Mouse (Mus musculus): ENCODE data around the gene Parp16. TPM values are rescaled to one million over a fixed set of nuclear protein-coding genes. Genes with fewer than 3 reads are reported as not detected.
"Not testable (repeated sequence)": the region's sequence is repeated elsewhere in the genome, so short reads cannot be mapped to it uniquely, and the experiment has no call there.

The Parp16 gene
- polyA plus RNA-seq, 1 experiment from 2014 or later = 6.0 TPM

DNA sequence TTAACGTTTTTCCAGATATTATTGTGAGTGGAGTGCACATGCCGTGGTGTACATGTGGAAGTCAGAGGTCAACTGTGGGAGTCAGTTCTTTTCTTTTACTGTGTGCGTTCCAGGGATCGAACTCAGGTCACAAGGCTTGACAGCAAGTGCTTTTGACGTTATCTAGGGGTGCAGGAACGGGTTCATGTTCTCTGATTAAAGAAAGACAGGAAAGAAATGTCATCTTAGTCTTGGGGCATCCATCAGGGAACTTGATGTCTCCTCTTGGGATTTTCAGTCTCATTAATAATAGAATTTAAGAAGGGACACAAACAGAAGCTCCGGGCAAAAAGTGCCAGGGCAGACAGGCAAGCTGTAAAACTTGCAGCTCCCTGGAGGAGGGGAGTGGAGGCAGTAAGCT is 4.6 kb downstream of the Parp16 start:
- no peaks in the 10 kb centered on the region for H3K9me3 ChIP-seq (ENCODE audit: control insufficient read depth, low read depth, low read length)
- H3K4me3 ChIP-seq (ENCODE audit: low read depth, low read length) = no peak overlapping the region
- no peak for ATAC-seq (ENCODE audit: insufficient number of reproducible peaks, insufficient read depth, low FRiP score, low read depth)
- peaks cover 15% of the 10 kb centered on the region for H3K4me1 ChIP-seq (ENCODE audit: control insufficient read depth, insufficient read depth, low read length)
- 39% methylated on average over 7 of the region's 7 CpGs for WGBS
- no peaks in the 10 kb centered on the region for H3K27me3 ChIP-seq (ENCODE audit: control insufficient read depth, insufficient read depth, low read length)
- no peak overlapping the region for H3K9ac ChIP-seq (replicated peaks; ENCODE audit: low read depth, low read length)
- H3K36me3 ChIP-seq (ENCODE audit: control insufficient read depth, insufficient read depth, low read length) = no peaks in the 10 kb centered on the region
- H3K27ac ChIP-seq (ENCODE audit: low read length) = peak overlapping the region; percentile 45
- H3K4me2 ChIP-seq (replicated peaks; ENCODE audit: low read depth, low read length) = no peak overlapping the region

DNA sequence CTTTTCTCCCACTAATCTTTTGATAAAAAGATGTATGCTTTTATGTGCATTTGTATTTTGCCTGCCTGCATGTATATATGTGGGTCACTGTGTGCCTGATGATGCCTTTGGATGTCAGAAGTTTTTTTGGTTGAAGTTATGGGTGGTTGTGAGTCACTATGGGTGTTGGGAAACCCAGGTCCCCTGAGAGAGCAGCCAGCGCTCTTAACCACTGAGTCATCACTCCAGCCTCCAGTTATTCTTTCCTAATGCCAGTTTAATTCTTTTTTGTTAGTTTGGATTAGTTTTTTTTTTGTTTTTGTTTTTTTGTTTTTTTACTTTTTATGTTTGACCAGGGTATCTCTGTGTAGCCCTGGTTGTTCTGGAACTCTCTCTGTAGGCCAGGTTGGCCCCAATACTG is 5.5 kb downstream of the Parp16 start:
- no peak for ATAC-seq (ENCODE audit: insufficient number of reproducible peaks, insufficient read depth, low FRiP score, low read depth)
- WGBS = 67% methylated on average over 1 of the region's 1 CpGs
- H3K27ac ChIP-seq (ENCODE audit: low read length) = peak overlapping the region; percentile 45; the same call in 1 of the 2 replicates
- H3K4me1 ChIP-seq (ENCODE audit: control insufficient read depth, insufficient read depth, low read length) = peaks cover 7% of the 10 kb centered on the region
- H3K36me3 ChIP-seq (ENCODE audit: control insufficient read depth, insufficient read depth, low read length) = no peaks in the 10 kb centered on the region
- no peak overlapping the region for H3K9ac ChIP-seq (replicated peaks; ENCODE audit: low read depth, low read length)
- H3K27me3 ChIP-seq (ENCODE audit: control insufficient read depth, insufficient read depth, low read length) = no peaks in the 10 kb centered on the region
- H3K4me2 ChIP-seq (replicated peaks; ENCODE audit: low read depth, low read length) = no peak overlapping the region
- no peaks in the 10 kb centered on the region for H3K9me3 ChIP-seq (ENCODE audit: control insufficient read depth, low read depth, low read length)
- no peak overlapping the region for H3K4me3 ChIP-seq (ENCODE audit: low read depth, low read length)

DNA sequence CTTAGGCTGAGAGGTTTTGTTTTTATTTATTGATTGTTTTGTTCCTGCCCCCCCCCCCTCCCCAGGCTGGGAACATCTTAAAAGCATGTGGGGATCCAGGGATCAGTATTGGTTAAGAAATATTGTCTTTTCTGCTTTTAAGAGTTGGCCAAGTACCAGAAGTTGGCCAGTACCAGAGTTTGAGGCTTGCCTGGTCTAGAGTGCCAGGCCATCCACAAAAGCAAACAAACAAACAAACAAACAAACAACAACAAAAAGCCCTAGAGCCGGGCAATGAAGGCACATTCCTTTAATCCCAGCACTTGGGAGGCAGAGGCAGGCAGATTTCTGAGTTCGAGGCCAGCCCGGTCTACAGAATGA is 5.8 kb downstream of the Parp16 start:
- Histone ChIP-seq H3K27me3 (ENCODE audit: control insufficient read depth, insufficient read depth, low read length) (no peaks in the 10 kb centered on the region), H3K4me3 (ENCODE audit: low read depth, low read length) (no peak overlapping the region), H3K4me2 (replicated peaks; ENCODE audit: low read depth, low read length) (no peak overlapping the region), H3K9me3 (ENCODE audit: control insufficient read depth, low read depth, low read length) (no peaks in the 10 kb centered on the region), H3K27ac (ENCODE audit: low read length) (peak overlapping the region; percentile 27; the same call in 1 of the 2 replicates), H3K9ac (replicated peaks; ENCODE audit: low read depth, low read length) (no peak overlapping the region), H3K36me3 (ENCODE audit: control insufficient read depth, insufficient read depth, low read length) (no peaks in the 10 kb centered on the region), H3K4me1 (ENCODE audit: control insufficient read depth, insufficient read depth, low read length) (peaks cover 5% of the 10 kb centered on the region; the same call in 1 of the 2 replicates)
- no peak for ATAC-seq (ENCODE audit: insufficient number of reproducible peaks, insufficient read depth, low FRiP score, low read depth)
- 47% methylated on average over 3 of the region's 3 CpGs for WGBS

DNA sequence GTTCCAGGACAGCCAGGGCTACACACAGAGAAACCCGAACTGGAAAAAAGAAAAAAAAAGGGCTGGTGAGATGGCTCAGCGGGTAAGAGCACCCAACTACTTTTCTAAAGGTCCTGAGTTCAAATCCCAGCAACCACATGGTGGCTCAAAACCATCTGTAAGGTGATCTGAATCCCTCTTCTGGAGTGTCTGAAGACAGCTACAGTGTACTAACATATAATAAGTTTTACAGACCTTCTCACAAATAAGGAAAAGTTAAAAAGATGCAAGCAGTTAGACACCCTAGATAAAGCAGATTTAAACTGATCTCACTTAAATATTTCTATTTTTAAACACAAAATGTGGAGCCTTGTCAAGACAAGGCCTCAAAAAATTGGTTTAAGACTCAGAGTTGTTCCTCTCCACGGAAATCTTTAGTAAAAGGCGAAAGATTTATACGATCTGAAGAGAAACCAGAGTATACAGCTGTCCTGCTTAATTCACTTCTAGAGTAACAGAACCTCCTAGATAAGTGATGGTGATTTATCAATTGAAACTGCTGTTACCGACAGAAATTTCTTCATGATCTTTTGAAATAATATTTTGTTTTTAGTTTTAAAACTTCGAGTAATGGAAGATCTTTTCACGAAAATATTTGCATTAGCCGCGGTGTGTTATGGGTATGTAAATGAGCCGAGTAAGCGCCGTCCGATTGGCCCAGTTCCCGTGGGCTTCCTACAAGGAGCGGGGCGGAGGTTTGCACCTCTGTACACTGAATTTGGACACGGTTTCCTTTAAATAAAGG is 6.4 kb downstream of the Parp16 start:
- Histone ChIP-seq H3K9ac (replicated peaks; ENCODE audit: low read depth, low read length) (peak overlapping the region; percentile 30; the same call in 1 of the 2 replicates), H3K9me3 (ENCODE audit: control insufficient read depth, low read depth, low read length) (no peaks in the 10 kb centered on the region), H3K27me3 (ENCODE audit: control insufficient read depth, insufficient read depth, low read length) (no peaks in the 10 kb centered on the region), H3K4me2 (replicated peaks; ENCODE audit: low read depth, low read length) (peak overlapping the region; percentile 62), H3K36me3 (ENCODE audit: control insufficient read depth, insufficient read depth, low read length) (no peaks in the 10 kb centered on the region), H3K27ac (ENCODE audit: low read length) (peak overlapping the region; percentile 69), H3K4me1 (ENCODE audit: control insufficient read depth, insufficient read depth, low read length) (peaks cover 5% of the 10 kb centered on the region; the same call in 1 of the 2 replicates), H3K4me3 (ENCODE audit: low read depth, low read length) (peak overlapping the region; percentile 25)
- 2% methylated on average over 18 of the region's 18 CpGs for WGBS
- ATAC-seq (ENCODE audit: insufficient number of reproducible peaks, insufficient read depth, low FRiP score, low read depth) = peak; percentile 88

DNA sequence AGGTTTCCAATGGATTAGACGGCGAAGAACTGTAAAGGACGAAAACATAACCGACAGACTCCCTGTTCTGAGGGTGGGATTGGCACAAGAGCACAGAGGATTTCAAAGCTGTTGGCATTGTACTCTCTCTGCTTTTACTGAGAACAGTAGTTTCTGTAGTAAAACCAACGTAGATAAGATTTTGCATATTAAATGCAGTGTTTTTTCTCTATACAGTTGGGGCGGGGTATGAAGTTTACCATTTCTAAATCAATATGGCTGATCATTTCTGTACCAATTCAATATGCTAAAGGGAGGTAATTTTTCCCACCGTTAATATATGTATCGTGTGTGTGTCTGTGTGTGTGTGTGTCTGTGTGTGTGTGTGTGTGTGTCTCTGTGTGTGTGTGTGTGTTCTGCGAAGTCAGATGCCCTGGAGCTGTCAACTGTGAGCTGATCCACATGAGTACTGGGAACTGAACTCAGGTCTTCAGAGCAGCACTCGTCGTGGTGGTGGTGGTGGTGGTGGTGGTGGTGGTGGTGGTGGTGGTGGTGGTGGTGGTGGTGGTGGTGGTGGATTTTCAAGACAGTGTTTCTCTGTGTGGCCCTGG is 7.1 kb downstream of the Parp16 start:
- Histone ChIP-seq H3K4me1 (ENCODE audit: control insufficient read depth, insufficient read depth, low read length) (0 out of 2 replicates have a peak, but pooled peaks cover 3% of the 10 kb centered on the region), H3K27me3 (ENCODE audit: control insufficient read depth, insufficient read depth, low read length) (no peaks in the 10 kb centered on the region), H3K9me3 (ENCODE audit: control insufficient read depth, low read depth, low read length) (no peaks in the 10 kb centered on the region; the same call in 1 of the 2 replicates), H3K27ac (ENCODE audit: low read length) (peak overlapping the region; percentile 69), H3K4me3 (ENCODE audit: low read depth, low read length) (peak overlapping the region; percentile 25), H3K36me3 (ENCODE audit: control insufficient read depth, insufficient read depth, low read length) (no peaks in the 10 kb centered on the region), H3K4me2 (replicated peaks; ENCODE audit: low read depth, low read length) (peak overlapping the region; percentile 62), H3K9ac (replicated peaks; ENCODE audit: low read depth, low read length) (peak overlapping the region; percentile 30; the same call in 1 of the 2 replicates)
- ATAC-seq (ENCODE audit: insufficient number of reproducible peaks, insufficient read depth, low FRiP score, low read depth) = no peak
- whole genome bisulfite sequencing = 19% methylated on average over 9 of the region's 11 CpGs

DNA sequence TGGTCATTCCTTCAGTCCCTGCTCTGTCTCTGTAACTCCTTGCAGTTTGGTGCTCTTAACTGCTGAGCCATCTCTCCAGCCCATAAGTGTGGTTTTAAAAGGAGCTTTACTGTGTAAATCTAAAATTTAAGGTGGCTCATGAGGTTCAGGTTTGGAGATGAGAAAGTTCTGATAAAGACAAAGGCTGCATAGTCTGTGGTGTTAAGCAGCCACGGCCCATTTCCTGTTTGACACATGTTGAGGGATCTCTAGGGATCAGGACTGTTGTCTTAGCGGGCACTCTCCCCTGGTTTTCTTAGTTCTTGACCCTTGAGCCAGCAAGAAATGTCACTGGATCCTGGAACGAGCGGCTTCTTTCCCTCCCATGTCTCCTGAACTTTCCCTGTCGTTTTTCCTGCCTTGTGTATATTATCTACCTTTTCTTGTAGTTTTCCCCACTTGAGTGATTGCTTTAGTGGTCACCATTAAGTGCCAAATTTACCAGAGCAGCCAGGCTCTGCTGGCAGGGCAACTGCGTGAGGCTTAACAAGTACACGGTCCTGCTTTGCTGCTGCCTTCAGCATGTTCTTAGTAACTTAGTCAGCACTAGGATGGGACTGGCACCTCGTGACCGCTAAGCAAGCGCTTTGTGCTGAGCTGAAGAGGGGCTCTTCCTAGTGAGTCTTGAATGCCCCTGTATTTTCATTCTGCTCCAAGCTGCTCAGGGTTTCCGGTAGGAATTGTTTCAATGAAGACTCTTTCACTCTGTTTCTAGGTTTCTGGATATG is 10.1 kb downstream of the Parp16 start:
- Histone ChIP-seq H3K9me3 (ENCODE audit: control insufficient read depth, low read depth, low read length) (no peaks in the 10 kb centered on the region; the same call in 1 of the 2 replicates), H3K27ac (ENCODE audit: low read length) (no peak overlapping the region), H3K4me2 (replicated peaks; ENCODE audit: low read depth, low read length) (no peak overlapping the region), H3K9ac (replicated peaks; ENCODE audit: low read depth, low read length) (no peak overlapping the region), H3K36me3 (ENCODE audit: control insufficient read depth, insufficient read depth, low read length) (no peaks in the 10 kb centered on the region), H3K4me1 (ENCODE audit: control insufficient read depth, insufficient read depth, low read length) (no peaks in the 10 kb centered on the region), H3K27me3 (ENCODE audit: control insufficient read depth, insufficient read depth, low read length) (no peaks in the 10 kb centered on the region), H3K4me3 (ENCODE audit: low read depth, low read length) (no peak overlapping the region)
- no peak for ATAC-seq (ENCODE audit: insufficient number of reproducible peaks, insufficient read depth, low FRiP score, low read depth)
- WGBS = 68% methylated on average over 11 of the region's 11 CpGs

DNA sequence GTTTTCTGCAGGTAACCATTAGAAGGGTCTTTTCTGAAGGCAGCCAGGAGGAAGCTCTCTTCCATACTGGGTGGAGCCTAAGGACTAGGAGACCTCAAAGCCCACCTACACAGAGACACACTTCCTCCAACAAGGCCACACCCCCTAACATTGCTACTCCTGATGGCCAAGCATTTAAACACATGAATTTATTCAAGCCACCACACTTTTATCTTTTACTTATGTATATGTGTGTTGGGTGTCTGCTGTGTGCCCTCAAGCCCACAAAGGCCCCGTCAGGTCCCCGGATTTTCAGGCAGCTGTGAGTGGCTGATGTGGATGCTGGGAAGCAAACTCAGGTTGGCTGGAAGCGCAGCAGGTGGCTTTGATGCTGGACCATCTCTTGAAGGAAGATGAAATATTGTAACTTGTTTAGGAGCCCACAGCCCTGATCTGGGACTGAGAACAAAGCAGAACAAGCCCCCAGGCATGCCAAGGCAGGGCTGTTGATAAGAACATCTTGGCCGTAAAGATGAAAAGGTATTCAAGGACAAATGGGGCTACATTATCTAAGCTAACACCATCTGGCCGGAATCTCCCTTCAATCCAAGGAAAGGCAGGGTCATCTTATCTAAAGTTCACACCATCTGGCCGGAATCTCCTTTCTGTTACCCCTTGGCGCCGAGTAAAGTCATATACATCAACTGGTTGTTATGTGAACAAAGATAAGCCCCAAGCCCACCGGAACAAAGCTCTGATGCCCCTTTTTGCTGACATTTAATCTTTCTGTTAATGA is 12.1 kb downstream of the Parp16 start:
- not testable (repeated sequence) for H3K4me1 ChIP-seq (ENCODE audit: control insufficient read depth, insufficient read depth, low read length); H3K27ac ChIP-seq (ENCODE audit: low read length); H3K27me3 ChIP-seq (ENCODE audit: control insufficient read depth, insufficient read depth, low read length); H3K36me3 ChIP-seq (ENCODE audit: control insufficient read depth, insufficient read depth, low read length); H3K4me2 ChIP-seq (replicated peaks; ENCODE audit: low read depth, low read length); H3K4me3 ChIP-seq (ENCODE audit: low read depth, low read length); ATAC-seq (ENCODE audit: insufficient number of reproducible peaks, insufficient read depth, low FRiP score, low read depth); H3K9ac ChIP-seq (replicated peaks; ENCODE audit: low read depth, low read length); H3K9me3 ChIP-seq (ENCODE audit: control insufficient read depth, low read depth, low read length)
- 84% methylated on average over 9 of the region's 9 CpGs for WGBS
